Mouse (Mus musculus) MN1 (cell line): Measurements from ENCODE around the gene Ly86.

ENCODE experiments used
- DNase-seq: peaks from one replicate; pipeline ENCODE4 v3.0.0-alpha.2; 2016; ENCODE audit warnings: low spot score

Gene Ly86

DNA sequence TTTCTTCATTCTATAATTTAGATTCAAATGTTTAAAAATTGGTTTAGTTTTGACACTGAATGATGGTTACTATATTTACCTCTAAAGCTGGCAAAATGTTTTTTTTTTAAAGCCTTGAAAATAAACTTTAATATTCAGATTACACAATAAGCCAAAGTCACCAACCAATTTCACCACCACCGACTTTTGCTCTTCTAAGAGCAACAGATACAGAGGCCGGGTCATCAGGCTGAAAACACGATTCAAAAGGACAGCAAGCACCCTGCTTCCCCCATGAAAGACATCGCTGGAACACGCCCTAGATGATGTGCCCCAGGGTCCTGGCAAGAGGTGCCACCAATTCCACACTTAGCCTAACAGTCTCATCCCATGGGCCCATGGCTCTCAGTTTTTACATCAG is 113.5 kb downstream of the Ly86 start:
- no peak for DNase-seq

DNA sequence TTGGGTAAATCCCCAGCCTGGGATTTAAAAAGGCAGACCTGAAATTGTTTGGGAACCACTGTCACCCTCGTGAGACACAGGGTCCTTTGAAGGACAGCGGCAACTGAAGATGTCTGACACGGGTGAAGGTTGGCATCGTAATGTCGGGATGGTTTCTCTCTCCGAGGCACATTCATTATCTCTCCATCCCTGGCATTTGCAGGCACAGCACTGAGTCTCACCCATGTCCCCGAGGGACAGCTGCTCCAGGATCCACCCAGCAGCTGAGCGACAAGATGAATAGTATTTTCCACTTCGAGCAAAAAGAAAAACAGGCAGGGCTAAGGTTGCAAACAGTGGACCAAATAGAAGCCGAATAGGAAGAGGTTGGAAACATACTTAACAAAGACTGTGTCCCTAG is 114.0 kb downstream of the Ly86 start:
- DNase-seq, result no peak

DNA sequence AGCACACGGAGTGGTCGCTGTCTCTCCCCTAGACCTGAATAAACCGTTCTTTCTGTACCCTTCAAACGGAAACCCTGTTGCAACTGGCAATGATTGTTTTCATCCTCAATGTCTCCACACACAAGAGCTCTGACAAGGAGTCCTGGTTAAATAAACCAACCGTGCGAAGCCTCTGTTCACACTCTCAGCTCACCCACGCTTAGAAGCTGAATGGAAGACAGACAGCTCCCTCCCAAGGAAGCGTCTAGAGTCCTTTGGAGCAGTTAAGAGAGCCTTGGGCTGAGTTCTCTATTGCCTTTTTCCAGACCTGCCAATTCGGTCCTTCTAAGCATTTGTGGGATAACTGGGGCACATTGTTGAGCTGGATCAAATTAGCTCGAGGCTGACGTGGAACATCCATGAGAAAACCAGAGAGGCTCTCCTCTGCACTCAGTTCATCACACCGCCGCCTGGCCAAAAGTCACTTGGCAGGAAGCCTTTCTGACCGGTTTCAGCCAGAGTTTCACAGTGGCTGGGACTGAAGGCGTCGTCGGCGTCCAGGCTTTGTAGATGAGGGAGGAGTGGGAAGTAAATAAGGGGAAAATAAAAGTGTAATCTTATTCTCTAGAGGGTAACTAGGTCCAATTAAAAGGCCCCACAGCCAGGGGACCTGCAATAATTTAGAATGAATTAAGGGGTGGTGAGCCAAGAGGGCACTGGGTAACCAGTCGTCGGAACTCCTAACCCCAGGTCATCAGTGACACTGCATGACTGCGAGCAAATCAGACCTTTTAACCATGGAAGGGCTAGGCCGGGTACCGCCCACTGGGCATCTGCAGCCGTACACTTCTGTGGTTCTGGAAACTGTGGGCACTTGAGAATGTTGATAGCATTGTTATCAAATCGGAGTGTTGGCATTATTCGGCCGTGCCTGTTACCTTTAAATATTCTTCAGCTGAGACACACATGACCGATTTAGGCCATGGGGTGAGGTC is 115.2 kb downstream of the Ly86 start:
- DNase-seq, result no peak

DNA sequence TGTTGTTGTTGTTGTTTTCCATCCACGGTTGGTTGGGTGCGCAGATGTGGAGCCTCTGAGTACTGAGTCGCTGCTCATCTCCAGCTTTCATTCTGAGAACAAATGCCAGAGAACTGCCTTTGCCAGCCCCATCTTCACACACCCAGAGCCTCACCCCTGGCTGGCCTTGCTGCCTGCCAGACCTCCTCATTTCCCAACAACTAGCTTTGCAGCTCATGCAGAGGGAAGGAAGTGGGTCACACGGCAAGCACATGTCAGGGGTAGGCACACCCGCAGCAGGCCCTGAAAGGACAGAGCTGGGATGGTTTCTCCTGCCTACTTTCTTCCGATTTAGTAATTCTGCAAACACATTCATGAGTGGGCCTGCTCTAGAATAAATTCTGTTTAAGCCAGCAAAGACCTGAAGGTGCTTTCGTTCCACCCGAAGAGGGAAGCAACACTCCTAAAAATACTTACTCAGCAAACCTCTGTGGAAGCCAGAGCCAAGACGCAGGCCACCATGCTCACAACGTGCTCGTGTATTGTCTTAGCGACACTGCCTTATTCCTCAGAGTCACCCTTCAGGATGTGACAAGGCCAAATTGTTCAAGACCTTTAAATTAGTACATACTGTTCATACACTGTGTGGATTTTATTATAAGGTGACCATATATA is 117.2 kb downstream of the Ly86 start:
- no peak for DNase-seq

DNA sequence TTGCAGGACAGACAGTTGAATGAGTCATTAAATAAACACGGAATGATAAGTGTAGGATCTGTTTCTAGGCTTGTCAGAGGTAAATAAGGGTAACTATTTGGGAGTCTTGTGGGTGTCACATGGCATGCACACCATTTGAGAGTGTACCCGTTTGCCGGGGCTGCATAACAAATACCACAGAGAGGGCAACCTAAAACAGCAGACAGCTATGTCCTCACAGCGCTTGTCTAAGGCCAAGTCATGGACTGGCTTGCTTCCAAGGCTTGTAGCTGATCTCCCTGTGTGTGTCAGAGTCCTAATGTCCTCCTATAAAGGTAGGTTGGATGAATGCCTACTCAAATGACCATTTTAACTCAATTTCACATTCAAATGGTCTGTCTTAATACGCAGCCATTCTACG is 120.7 kb downstream of the Ly86 start:
- no peak for DNase-seq

DNA sequence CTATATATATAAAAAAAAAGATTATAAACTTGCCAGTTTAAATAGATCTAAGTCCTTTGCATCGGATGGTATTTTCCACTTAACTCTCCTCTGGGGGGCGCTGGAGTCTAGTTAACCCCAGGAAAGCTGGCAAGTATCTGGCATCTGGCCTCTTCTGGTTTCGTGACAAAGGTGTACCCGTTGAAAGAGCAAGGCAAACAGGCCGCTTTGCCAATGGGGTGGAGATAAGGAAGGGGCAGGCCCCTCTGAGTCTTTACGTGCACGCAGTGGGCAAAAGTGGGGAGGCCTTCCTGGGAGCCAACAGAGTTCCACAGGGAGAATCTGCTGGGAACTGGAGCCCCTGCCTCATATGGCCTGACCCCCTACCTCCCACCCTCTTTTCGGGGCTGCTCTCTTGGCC is 122.8 kb downstream of the Ly86 start:
- peak; percentile 52 for DNase-seq
